Mouse (Mus musculus) stomach, embryonic 15.5 days (tissue): ENCODE measurements around the gene Gm20388. TPM values are rescaled to one million over a fixed set of nuclear protein-coding genes. Genes with fewer than 3 reads are reported as not detected.
"Not testable (repeated sequence)": the region's sequence is repeated elsewhere in the genome, so short reads cannot be mapped to it uniquely, and the experiment has no call there.

Experiments
- ATAC-seq: fragments of 200-750 bp; cut with Nextera tagmentation; 2 replicates; pipeline ENCODE4 v1.8.0; 2017; ENCODE audit warnings: low read depth, moderate number of reproducible peaks, moderate TSS enrichment; ENCODE audit not compliant: insufficient read depth, low FRiP score
- H3K27ac ChIP-seq: fragments of 300-500 bp; sonication (generic); 2 replicates; pipeline ENCODE4 v1.5.1; 2015; ENCODE audit warnings: mild to moderate bottlenecking, inconsistent platforms
- H3K27me3 ChIP-seq: fragments of 300-500 bp; sonication (generic); replicated peaks from 2 replicates; pipeline ENCODE4 v1.6.1; 2015; ENCODE audit warnings: inconsistent platforms
- H3K36me3 ChIP-seq: fragments of 300-500 bp; sonication (generic); 2 replicates; pipeline ENCODE4 v1.6.1; 2015; ENCODE audit warnings: inconsistent platforms
- H3K4me1 ChIP-seq: fragments of 300-500 bp; sonication (generic); 2 replicates; pipeline ENCODE4 v1.6.1; 2015; ENCODE audit warnings: inconsistent platforms
- H3K4me2 ChIP-seq: fragments of 300-500 bp; sonication (generic); 2 replicates; pipeline ENCODE4 v1.6.1; 2015; ENCODE audit warnings: mild to moderate bottlenecking, inconsistent platforms
- H3K4me3 ChIP-seq: fragments of 300-500 bp; sonication (generic); replicated peaks from 2 replicates; pipeline ENCODE4 v1.5.1; 2015; ENCODE audit warnings: inconsistent platforms
- H3K9ac ChIP-seq: fragments of 300-500 bp; sonication (generic); 2 replicates; pipeline ENCODE4 v1.6.1; 2015; ENCODE audit warnings: inconsistent platforms
- H3K9me3 ChIP-seq: fragments of 300-500 bp; sonication (generic); 2 replicates; pipeline ENCODE4 v1.6.1; 2016; ENCODE audit warnings: inconsistent platforms
- WGBS: fragments of 180-500 bp; shearing (Covaris S2); methylation state at CpG from one replicate; pipeline ENCODE4 v1.1.7; 2015; 5-methylcytosine and 5-hydroxymethylcytosine counted together
- polyA plus RNA-seq: library from polyadenylated mRNA; unstranded; fragments of >200 nt; fragmentation: Nextera tagmentation; extraction: Ambion mirVana; gene quantifications from 2 replicates; pipeline ENCODE4 v1.2.1, GENCODE M21; 2015

Gene Gm20388
- polyA plus RNA-seq, 1 experiment from 2014 or later = not detected

DNA sequence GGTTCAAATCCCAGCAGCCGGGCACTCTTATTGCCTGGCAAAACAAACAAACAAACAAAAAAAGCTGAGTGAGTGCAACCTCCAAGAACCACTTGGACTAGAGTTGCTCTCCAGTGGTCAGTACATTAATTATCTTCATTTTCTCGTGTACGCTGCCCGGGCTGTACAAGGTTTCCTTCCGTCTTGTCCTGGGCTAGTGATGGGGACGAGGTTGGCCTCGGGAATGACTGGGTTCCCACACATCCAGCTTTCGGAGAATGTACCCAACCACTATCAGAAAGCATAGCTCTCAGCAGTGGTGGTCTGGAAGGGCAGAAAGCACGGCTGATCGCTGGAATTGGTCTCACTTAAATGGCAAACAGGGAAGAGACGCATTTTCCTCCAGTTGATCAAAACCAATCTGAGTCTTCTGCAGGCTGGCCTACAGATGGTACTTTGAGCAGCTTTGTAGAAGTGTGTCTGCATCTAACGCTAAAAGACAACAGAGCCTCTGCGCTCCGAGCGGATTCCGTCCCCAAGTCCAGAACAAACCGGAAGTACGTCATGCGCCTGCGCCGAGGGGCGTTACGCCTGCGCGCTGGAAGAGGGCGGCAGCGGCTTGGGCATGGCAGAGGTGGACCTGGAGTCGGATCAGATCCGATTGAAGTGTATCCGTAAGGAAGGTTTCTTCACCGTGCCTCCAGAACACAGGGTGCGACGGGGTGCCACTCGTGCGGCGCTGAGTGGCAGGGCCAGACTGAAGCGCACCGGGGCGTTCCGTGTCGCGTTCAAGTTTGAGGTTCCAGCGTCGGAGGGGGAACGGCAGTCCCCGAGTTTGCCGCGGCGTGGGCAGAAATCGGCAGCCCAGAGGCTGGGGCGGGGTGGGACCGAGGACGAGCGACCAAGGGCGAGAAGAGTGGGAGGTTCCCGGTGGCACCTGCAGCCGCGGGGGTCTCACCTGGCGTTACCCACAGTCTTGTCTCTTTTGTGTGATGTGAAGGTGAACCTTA, 3313.9 kb downstream of the Gm20388 start, which contains the start of gene Cdk10:
Cdk10 (plus strand) TSS at position 565 of the 989 bp plus-strand sequence.
- peak within 1 kb of the TSS; percentile 89 for H3K27ac ChIP-seq
- H3K4me1 ChIP-seq = peaks cover 13% of the 10 kb centered on the region
- H3K9ac ChIP-seq = peak within 1 kb of the TSS; percentile 67
- H3K4me3 ChIP-seq = peak within 1 kb of the TSS; percentile 75
- H3K4me2 ChIP-seq = peak within 1 kb of the TSS; percentile 87
- H3K36me3 ChIP-seq = 0 out of 2 replicates have a peak, but pooled peaks cover 14% of the 10 kb centered on the region
- H3K27me3 ChIP-seq = no peaks in the 10 kb centered on the region
- no peaks in the 10 kb centered on the region for H3K9me3 ChIP-seq
- WGBS = 2% methylated on average over 59 of the region's 59 CpGs
- peak; percentile 84 for ATAC-seq

DNA sequence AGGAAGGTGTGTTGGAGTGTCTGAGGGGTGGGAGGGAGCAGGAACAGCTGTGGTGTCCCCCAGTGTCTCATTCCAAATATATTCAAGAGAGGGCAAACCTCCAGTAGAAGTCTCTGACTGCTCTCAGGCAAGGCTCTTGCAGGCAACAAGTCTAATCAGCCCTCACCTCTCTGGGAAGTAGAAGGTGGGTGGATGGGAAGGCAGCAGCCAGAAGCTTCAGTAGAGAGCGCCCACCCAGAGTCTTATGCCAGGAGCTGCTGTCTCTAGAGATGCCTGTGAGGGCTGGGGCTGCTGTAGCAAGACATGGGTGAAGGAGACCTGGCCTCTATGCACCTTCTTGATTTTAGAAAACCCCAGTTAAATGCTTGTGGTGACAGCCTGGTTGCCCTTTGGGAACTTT, 3317.8 kb downstream of the Gm20388 start:
- ATAC-seq = no peak
- no peaks in the 10 kb centered on the region for H3K9me3 ChIP-seq
- 100% methylated on average over 1 of the region's 1 CpGs for WGBS
- 0 out of 2 replicates have a peak, but pooled peaks cover 14% of the 10 kb centered on the region for H3K36me3 ChIP-seq
- no peaks in the 10 kb centered on the region for H3K27me3 ChIP-seq
- peaks cover 13% of the 10 kb centered on the region for H3K4me1 ChIP-seq
- H3K4me2 ChIP-seq = no peak overlapping the region
- H3K4me3 ChIP-seq = no peak overlapping the region
- no peak overlapping the region for H3K9ac ChIP-seq
- no peak overlapping the region for H3K27ac ChIP-seq

DNA sequence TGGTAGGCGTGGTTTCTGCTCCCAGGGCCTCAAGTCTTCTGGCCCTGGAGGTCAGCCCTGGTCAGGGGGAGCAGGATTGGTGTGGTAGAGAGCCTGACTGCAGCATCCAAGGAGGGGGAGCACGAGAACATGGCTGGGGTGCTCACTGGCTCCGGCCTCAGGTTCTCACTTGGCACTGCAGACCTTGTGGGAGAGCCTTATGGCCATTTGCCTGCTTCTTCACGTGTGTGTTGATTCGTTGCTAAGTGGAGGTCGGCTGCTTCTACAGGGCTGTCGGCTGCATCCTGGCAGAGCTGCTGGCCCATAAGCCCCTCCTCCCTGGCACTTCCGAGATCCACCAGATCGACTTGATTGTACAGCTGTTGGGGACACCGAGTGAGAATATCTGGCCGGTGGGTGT, 3319.7 kb downstream of the Gm20388 start:
- peaks cover 10% of the 10 kb centered on the region for H3K4me1 ChIP-seq
- H3K27ac ChIP-seq, H3K4me3 ChIP-seq, ATAC-seq, H3K9ac ChIP-seq, H3K4me2 ChIP-seq, H3K9me3 ChIP-seq: not testable (repeated sequence)
- peaks cover 11% of the 10 kb centered on the region; the same call in 1 of the 2 replicates for H3K27me3 ChIP-seq
- 83% methylated on average over 11 of the region's 11 CpGs for WGBS
- 0 out of 2 replicates have a peak, but pooled peaks cover 14% of the 10 kb centered on the region for H3K36me3 ChIP-seq

DNA sequence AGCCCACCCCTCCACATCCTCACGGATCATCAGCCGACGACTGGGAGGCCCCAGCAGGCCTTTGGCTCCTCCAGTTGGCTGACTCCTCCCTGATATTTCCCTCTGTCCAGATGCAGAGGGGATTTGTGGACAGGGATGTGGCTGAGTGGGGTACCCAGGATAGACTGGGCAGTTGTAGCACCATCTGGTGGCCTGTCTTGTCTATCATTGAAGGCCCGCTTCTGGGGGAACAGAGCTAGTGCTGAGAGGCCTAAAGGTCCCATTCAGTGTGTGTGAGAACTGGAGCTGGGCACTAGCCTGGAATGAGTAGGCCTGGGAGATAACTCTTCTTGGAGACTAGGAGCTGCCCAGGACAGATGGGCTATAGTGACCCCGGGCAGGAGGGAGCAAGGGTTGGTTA, 3321.1 kb downstream of the Gm20388 start:
- 0 out of 2 replicates have a peak, but pooled peaks cover 12% of the 10 kb centered on the region for H3K36me3 ChIP-seq
- H3K4me3 ChIP-seq = no peak overlapping the region
- H3K4me1 ChIP-seq = peaks cover 8% of the 10 kb centered on the region
- H3K27me3 ChIP-seq = peaks cover 14% of the 10 kb centered on the region; the same call in 1 of the 2 replicates
- H3K9me3 ChIP-seq = no peaks in the 10 kb centered on the region
- H3K9ac ChIP-seq = no peak overlapping the region
- no peak overlapping the region for H3K27ac ChIP-seq
- no peak for ATAC-seq
- no peak overlapping the region for H3K4me2 ChIP-seq
- 58% methylated on average over 5 of the region's 5 CpGs for WGBS

DNA sequence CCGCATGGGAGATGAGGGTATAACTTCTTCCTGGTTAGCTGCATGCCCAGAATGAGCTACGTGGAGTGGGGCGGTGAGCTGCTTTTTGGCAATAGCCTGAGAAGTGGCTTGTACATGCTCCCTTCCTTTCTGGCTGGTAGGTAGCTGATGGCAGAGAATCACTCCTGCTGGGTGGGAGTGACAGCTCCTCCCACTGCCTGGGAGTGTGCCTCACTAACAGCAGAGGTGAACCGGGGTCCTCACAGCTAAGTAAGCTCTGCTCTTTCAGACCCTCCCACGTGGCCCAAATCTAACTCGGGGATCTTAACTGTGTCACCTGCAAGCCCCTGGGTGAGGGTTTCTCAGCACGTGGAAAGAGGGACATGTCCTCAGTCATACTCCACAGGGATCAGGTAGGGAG, 3321.9 kb downstream of the Gm20388 start:
- Histone ChIP-seq H3K36me3 (0 out of 2 replicates have a peak, but pooled peaks cover 11% of the 10 kb centered on the region), H3K9ac (no peak overlapping the region), H3K9me3 (no peaks in the 10 kb centered on the region), H3K4me1 (peaks cover 8% of the 10 kb centered on the region), H3K27me3 (peaks cover 14% of the 10 kb centered on the region; the same call in 1 of the 2 replicates), H3K4me2 (no peak overlapping the region), H3K4me3 (no peak overlapping the region), H3K27ac (no peak overlapping the region)
- ATAC-seq = no peak
- WGBS = 29% methylated on average over 7 of the region's 7 CpGs

DNA sequence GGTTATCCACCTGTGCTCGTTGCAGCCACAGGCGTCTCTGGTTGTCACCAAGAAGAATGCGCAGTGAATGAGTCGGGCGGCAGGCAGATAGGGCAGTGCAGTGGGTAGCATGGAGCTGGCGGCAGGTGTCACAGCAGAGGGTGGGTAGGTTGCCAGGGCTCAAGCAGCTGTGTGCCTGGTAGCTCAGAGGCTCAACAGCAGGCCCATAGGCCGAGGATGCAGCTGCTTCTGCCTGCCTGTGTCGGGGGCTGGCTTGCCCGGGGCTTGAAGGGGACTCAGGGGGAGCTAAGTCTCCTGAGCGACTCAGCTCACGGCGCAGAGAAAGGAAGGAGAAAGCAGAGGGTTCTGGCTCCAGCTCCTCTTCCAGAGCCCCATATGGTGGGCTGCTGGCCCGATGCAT, 3322.7 kb downstream of the Gm20388 start:
- Histone ChIP-seq H3K4me1 (peaks cover 8% of the 10 kb centered on the region), H3K27ac (no peak overlapping the region), H3K36me3 (0 out of 2 replicates have a peak, but pooled peaks cover 10% of the 10 kb centered on the region), H3K9me3 (no peaks in the 10 kb centered on the region), H3K4me2 (no peak overlapping the region), H3K9ac (no peak overlapping the region), H3K27me3 (peaks cover 14% of the 10 kb centered on the region; the same call in 1 of the 2 replicates), H3K4me3 (no peak overlapping the region)
- no peak for ATAC-seq
- 62% methylated on average over 13 of the region's 13 CpGs for whole genome bisulfite sequencing

DNA sequence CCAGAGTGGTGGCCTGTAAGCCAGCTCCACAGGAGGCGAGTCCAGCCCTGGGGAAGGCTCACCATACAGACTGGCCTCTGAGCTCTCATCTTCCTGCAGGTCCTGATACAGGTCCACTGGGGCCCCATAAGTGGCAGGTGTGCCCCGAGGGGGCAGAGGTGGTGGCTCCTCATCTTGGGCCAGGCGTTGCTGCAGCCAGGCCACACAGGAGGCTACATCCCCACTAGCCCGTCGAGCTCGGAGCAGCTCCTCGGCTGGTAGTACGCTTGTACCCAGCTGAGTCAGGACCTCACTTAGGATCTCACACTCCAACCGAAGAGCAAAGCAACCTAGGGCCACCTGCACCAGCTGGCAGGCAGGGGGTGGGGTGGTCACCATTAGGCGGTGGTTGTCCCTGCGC, 3323.1 kb downstream of the Gm20388 start:
- Histone ChIP-seq H3K36me3 (0 out of 2 replicates have a peak, but pooled peaks cover 6% of the 10 kb centered on the region), H3K4me2 (no peak overlapping the region), H3K27me3 (peaks cover 14% of the 10 kb centered on the region; the same call in 1 of the 2 replicates), H3K9me3 (no peaks in the 10 kb centered on the region), H3K4me3 (no peak overlapping the region), H3K9ac (no peak overlapping the region), H3K4me1 (peaks cover 8% of the 10 kb centered on the region), H3K27ac (no peak overlapping the region)
- WGBS = 77% methylated on average over 11 of the region's 11 CpGs
- ATAC-seq = no peak

DNA sequence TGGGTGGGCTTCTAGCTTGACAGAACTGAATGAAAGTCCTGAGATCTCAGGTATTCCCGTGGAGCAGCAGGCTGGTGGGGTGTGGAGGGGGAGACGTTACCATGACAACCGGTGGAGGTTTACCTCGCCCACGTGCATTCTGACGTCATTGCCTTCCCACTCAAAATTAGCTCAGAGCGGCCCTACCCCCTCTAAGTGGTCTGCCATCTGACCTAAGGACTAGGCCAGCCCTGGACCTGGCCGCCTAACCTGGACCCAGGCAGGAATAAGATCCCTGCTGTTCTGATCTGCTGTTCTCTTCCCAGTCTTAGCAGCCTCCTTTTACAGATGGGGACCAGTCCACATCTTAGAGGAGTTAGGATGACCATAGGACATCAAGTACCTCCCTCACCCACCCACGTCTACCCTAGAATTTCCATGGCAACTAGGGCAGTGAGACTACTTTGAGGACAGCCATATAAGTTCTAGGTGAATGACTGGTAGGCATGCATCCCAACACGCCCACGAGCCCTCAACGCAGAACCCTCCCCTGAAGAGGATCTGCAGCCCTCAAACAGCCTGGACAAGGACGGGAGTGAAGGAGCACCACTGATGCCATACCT, 3324.4 kb downstream of the Gm20388 start:
- Histone ChIP-seq H3K4me1 (peaks cover 8% of the 10 kb centered on the region), H3K9ac (peak overlapping the region; percentile 56), H3K9me3 (no peaks in the 10 kb centered on the region), H3K36me3 (no peaks in the 10 kb centered on the region), H3K4me2 (peak overlapping the region; percentile 96), H3K27ac (no peak overlapping the region), H3K27me3 (peaks cover 14% of the 10 kb centered on the region; the same call in 1 of the 2 replicates), H3K4me3 (peak overlapping the region; percentile 62)
- WGBS = 28% methylated on average over 13 of the region's 13 CpGs
- no peak for ATAC-seq

DNA sequence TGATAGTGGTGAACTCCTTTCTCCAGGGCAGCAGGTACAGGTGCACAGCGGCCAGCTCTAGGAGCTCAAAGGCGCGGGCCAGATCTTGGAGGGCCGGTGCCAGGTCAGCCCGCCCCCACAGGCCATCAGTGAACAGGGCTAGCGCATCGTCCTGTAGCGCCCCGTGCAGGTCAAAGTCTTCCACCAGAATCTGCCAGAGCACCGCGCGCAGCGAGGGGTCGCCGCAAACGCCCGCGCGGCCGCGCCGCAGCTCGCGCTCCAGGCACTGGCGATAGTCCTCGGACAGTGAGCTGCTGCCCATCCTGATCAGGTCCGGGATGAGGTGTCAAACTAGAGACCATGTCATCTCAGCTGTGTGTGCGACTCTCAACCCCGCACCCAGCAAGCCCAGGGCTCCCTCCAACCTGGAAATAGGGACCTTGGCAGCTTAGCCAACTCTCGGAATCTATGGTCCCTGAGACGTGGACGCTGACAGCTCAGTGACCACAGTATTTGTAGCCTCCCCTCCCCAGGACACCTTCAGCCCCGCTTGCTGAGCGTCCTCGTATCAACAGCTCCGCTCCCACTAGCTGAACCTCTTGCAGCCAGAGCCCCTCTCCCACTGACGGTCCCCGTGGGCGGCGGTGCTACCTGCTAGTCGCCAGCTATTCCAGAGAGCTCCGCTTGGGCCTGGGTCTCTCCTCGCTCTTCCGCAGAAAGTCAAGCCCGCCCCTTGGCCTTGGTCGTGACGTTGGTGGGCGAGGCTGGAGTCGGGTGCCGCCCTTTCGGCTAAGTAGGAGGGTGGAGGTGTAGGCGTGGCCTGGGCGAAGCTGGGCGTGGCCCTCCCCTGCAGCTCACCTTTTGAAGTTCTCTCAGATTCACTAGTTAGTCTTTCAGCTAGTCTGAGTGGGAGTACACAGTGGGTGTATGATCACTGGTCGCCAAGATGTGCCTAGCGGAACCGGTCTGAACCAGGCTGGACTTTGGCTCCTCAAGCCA, 3325.2 kb downstream of the Gm20388 start, which contains the start of gene Spata2l:
Spata2l (minus strand) TSS at position 714 of the 978 bp plus-strand sequence.
- Histone ChIP-seq H3K4me1 (peaks cover 8% of the 10 kb centered on the region), H3K9ac (peak within 1 kb of the TSS; percentile 56), H3K4me3 (peak within 1 kb of the TSS; percentile 62), H3K36me3 (no peaks in the 10 kb centered on the region), H3K27ac (no peak within 1 kb of the TSS), H3K9me3 (no peaks in the 10 kb centered on the region), H3K4me2 (peak within 1 kb of the TSS; percentile 96), H3K27me3 (peaks cover 14% of the 10 kb centered on the region; the same call in 1 of the 2 replicates)
- ATAC-seq = peak; percentile 83
- under 1% methylated on average over 57 of the region's 57 CpGs for WGBS

DNA sequence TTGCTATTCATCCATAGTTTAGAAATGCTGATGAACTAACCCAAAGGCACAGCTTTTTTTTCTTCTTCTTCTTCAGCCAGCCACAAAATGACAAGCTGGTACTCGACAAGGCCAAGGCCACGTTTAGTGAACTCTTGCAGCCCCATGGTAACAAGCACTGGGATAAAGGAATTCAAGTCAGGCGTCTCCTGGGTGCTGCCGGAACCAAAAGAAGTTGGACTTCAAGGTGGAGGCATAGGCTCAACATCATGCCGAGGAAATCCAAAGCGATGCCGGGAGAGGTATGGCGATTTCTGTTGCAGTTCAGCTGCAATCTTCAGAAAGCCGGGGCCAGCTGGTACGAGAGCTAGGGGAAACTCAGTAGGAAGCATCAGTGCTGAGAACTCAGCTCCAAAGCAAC, 3328.8 kb downstream of the Gm20388 start:
- no peak for ATAC-seq
- 0 out of 2 replicates have a peak, but pooled peaks cover 4% of the 10 kb centered on the region for H3K36me3 ChIP-seq
- 86% methylated on average over 10 of the region's 10 CpGs for WGBS
- peaks cover 8% of the 10 kb centered on the region for H3K4me1 ChIP-seq
- H3K27me3 ChIP-seq = peaks cover 11% of the 10 kb centered on the region; the same call in 1 of the 2 replicates
- H3K4me2 ChIP-seq = no peak overlapping the region
- no peak overlapping the region for H3K4me3 ChIP-seq
- no peak overlapping the region for H3K27ac ChIP-seq
- no peak overlapping the region for H3K9ac ChIP-seq
- H3K9me3 ChIP-seq = no peaks in the 10 kb centered on the region
